Mouse (Mus musculus) heart, embryonic 13.5 days (tissue): ENCODE measurements around the gene Kcnj15. TPM values are rescaled to one million over a fixed set of nuclear protein-coding genes. Genes with fewer than 3 reads are reported as not detected.

Experiments used
- ATAC-seq: fragments of 200-750 bp; cut with Nextera tagmentation; 2 replicates; pipeline ENCODE4 v1.8.0; 2017; ENCODE audit warnings: moderate TSS enrichment; ENCODE audit not compliant: insufficient number of reproducible peaks, low FRiP score, low TSS enrichment; ENCODE audit errors: extremely low read depth
- H3K27ac ChIP-seq: fragments of 300-500 bp; sonication (generic); replicated peaks from 2 replicates; pipeline ENCODE4 v1.5.1; 2015; ENCODE audit warnings: moderate library complexity, mild to moderate bottlenecking, inconsistent platforms
- H3K27me3 ChIP-seq: fragments of 300-500 bp; sonication (generic); replicated peaks from 2 replicates; pipeline ENCODE4 v1.6.1; 2015; ENCODE audit warnings: mild to moderate bottlenecking, inconsistent platforms
- H3K36me3 ChIP-seq: fragments of 300-500 bp; sonication (generic); 2 replicates; pipeline ENCODE4 v1.6.1; 2015; ENCODE audit warnings: mild to moderate bottlenecking, inconsistent platforms
- H3K4me1 ChIP-seq: fragments of 300-500 bp; sonication (generic); 2 replicates; pipeline ENCODE4 v1.6.1; 2015; ENCODE audit warnings: inconsistent platforms
- H3K4me2 ChIP-seq: fragments of 300-500 bp; sonication (generic); 2 replicates; pipeline ENCODE4 v1.6.1; 2015; ENCODE audit warnings: inconsistent platforms, mild to moderate bottlenecking, moderate library complexity
- H3K4me3 ChIP-seq: fragments of 300-500 bp; sonication (generic); 2 replicates; pipeline ENCODE4 v1.5.1; 2015; ENCODE audit warnings: moderate library complexity, mild to moderate bottlenecking, inconsistent platforms
- H3K9ac ChIP-seq: fragments of 300-500 bp; sonication (generic); 2 replicates; pipeline ENCODE4 v1.6.1; 2015; ENCODE audit warnings: inconsistent platforms, mild to moderate bottlenecking, moderate library complexity
- H3K9me3 ChIP-seq: fragments of 300-500 bp; sonication (generic); 2 replicates; pipeline ENCODE4 v1.6.1; 2016; ENCODE audit warnings: inconsistent platforms
- WGBS: fragments of 180-500 bp; shearing (Covaris S2); methylation state at CpG from one replicate; pipeline ENCODE4 v1.1.7; 2015; ENCODE audit warnings: mixed read lengths; 5-methylcytosine and 5-hydroxymethylcytosine counted together
- polyA plus RNA-seq: library from polyadenylated mRNA; unstranded; fragments of >200 nt; fragmentation: Nextera tagmentation; extraction: Ambion mirVana; gene quantifications from 2 replicates; pipeline ENCODE4 v1.2.1, GENCODE M21; 2015

The Kcnj15 gene
- polyA plus RNA-seq: 0.80 and 2.0 TPM in 2 replicates

DNA sequence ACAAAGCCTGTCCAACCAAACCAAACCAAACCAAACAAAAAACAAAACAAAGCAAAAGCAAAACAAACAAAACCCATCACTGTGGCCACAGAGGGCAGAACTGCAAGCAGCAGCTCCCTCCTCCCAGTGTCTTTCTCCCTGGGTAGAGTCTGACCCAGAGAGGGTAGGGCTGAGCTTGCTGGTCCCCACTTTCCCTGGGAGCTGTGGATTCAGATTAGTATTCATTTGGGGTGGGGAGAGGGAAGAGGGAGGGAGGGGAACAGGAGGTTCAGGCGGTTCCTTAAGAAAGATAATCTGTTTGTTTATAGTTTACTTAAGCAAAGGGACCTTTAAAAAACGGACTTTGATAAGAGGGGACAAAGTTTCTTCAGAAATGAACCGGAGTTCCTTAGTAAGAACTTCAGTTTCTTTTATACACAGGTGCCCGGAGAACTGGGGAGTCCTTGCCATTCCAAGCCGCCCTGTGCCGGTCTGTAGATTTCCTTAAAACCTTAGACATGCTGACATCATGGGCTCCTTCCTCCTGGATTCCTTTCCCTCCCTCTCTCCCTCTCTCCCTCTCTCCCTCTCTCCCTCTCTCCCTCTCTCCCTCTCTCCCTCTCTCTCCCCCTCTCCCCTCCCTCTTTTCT, at the start of gene Kcnj15:
Kcnj15 (plus strand) TSS at position 293 of the 629 bp plus-strand sequence.
- H3K4me2 ChIP-seq: no peak within 1 kb of the TSS
- H3K4me1 ChIP-seq: 0 out of 2 replicates have a peak, but pooled peaks cover 3% of the 10 kb centered on the region
- peaks cover 14% of the 10 kb centered on the region for H3K27me3 ChIP-seq
- H3K36me3 ChIP-seq: no peaks in the 10 kb centered on the region
- ATAC-seq: no peak
- H3K27ac ChIP-seq: no peak within 1 kb of the TSS
- H3K9ac ChIP-seq: no peak within 1 kb of the TSS
- no peaks in the 10 kb centered on the region for H3K9me3 ChIP-seq
- 14% methylated on average over 6 of the region's 6 CpGs for WGBS
- H3K4me3 ChIP-seq: no peak within 1 kb of the TSS

DNA sequence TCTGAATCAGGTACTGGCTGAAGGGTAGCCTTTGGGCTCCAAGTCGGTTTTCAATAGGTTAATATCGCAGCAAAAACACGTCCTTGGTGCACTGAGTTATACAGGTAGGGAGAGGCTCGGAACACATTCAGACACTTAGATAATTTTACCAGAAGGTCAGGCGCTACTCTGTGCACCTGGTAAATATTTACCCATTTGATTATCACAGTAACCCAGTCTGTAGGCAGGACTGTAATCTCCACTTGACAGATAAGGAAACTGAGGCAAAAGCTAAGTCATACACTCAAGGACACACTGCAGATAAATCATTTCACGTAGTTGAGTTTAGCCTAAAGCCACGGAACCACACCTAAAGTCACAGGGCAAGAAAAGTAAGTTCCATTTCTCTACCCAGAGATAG, 49.1 kb upstream of the Kcnj15 start:
- H3K9ac ChIP-seq: no peak overlapping the region
- 70% methylated on average over 7 of the region's 7 CpGs for WGBS
- no peak overlapping the region for H3K4me3 ChIP-seq

DNA sequence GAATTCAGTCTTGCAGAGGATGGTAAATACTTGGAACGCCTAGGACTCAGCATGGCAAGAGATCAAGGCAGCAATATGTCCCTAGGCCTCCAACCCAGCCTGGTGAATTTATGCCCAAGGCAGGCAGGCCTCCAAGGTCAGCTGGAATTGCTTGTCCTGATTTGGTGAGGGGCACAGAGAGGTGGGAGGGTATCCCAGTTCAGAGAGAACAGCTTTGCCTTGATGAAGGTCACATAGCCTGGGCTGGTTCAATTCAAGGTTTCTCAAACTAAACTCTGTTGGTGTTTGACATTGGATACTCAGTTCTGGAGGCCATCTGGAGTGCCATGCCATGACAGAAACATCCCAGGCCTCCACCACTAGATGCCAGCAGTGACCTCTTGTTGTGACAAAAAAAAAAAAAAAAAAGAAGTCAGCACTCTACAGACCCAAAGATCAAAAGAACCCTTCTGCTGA, 48.3 kb upstream of the Kcnj15 start:
- H3K27ac ChIP-seq: no peak overlapping the region
- H3K4me3 ChIP-seq: no peak overlapping the region
- H3K36me3 ChIP-seq: no peaks in the 10 kb centered on the region
- H3K27me3 ChIP-seq: no peaks in the 10 kb centered on the region
- H3K4me1 ChIP-seq: peaks cover 2% of the 10 kb centered on the region; the same call in 1 of the 2 replicates
- no peak for ATAC-seq
- no peak overlapping the region for H3K9ac ChIP-seq
- 35% methylated on average over 1 of the region's 1 CpGs for WGBS
- no peak overlapping the region for H3K4me2 ChIP-seq
- H3K9me3 ChIP-seq: no peaks in the 10 kb centered on the region

More for the DNA sequence above, 49.1 kb upstream of the Kcnj15 start:
- H3K27ac ChIP-seq: no peak overlapping the region
- H3K4me1 ChIP-seq: peaks cover 2% of the 10 kb centered on the region; the same call in 1 of the 2 replicates
- no peaks in the 10 kb centered on the region for H3K9me3 ChIP-seq
- no peak overlapping the region for H3K4me2 ChIP-seq
- no peaks in the 10 kb centered on the region for H3K27me3 ChIP-seq
- H3K36me3 ChIP-seq: no peaks in the 10 kb centered on the region
- ATAC-seq: no peak

DNA sequence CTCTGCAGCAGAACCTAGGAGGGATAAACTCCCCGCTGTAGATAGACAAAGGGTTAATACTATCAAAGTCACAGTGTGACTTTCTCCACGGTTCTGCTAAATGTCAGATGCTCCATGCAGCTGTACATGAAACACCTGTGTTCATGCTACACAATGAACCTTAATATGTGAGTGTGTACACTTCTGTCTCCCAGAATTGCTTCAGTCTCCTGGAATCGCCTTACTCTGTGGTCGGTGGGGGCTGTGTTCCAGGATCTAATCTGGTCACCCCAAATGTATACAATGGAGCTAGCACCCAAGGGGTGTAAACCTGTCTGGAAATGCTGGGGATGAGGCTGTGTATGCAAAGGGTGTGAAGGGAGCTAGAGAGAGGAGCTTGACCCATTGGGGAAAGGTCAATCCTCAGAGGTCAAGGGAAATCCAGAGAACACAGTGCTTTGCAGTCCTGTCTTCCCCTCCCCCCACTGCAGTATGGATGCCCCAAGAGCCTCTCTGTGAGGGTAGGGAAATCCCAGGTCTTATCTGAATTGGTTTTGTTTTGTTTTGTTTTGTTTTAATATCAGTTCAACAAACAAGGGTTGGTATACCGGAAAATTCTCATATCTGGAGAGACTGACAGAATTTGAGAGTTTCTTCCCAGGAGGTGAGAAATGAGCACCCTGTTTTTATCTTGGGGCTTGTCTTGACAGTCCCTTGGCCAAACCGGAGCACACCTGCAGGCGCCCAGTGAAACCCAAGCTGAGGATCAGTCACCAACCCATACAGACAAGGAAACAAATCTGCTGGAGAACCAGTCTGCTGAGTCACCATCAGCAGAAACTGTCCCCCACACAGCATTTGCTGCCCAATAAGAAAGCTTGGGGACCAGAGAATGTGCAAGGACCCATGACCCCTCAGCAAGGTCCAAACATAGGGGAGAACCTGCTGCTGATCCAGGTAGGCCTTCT, 42.8 kb upstream of the Kcnj15 start:
- no peaks in the 10 kb centered on the region for H3K4me1 ChIP-seq
- H3K9me3 ChIP-seq: no peaks in the 10 kb centered on the region
- H3K4me3 ChIP-seq: no peak overlapping the region
- 55% methylated on average over 7 of the region's 7 CpGs for WGBS
- no peaks in the 10 kb centered on the region for H3K27me3 ChIP-seq
- H3K36me3 ChIP-seq: no peaks in the 10 kb centered on the region
- H3K27ac ChIP-seq: no peak overlapping the region
- ATAC-seq: no peak
- H3K4me2 ChIP-seq: no peak overlapping the region
- no peak overlapping the region for H3K9ac ChIP-seq

DNA sequence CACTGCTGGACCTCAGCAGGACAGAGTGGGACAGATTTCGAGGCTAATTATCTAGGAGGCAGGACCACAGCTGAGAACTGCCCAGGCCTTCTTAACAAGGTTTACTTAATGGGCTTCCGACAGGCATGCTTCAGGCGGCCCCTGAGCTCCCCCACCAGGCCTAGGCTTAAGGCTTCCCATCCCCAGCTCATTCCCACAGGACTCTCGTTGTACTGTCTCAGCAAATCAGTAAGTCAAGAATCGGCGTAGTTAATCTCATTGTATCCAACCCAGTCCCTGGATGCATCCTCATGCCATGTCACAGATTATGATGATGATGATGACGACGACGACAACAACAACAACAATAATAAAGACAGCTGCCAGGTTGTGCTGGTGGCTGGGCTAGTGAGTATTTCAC, 41.6 kb upstream of the Kcnj15 start:
- H3K36me3 ChIP-seq: no peaks in the 10 kb centered on the region
- no peak overlapping the region for H3K27ac ChIP-seq
- H3K4me1 ChIP-seq: no peaks in the 10 kb centered on the region
- no peak overlapping the region for H3K4me2 ChIP-seq
- no peak overlapping the region for H3K9ac ChIP-seq
- no peak for ATAC-seq
- no peak overlapping the region for H3K4me3 ChIP-seq
- 68% methylated on average over 9 of the region's 9 CpGs for WGBS
- H3K27me3 ChIP-seq: no peaks in the 10 kb centered on the region
- no peaks in the 10 kb centered on the region for H3K9me3 ChIP-seq

- no peaks in the 10 kb centered on the region for H3K27me3 ChIP-seq
- H3K9ac ChIP-seq: no peak overlapping the region
- no peak overlapping the region for H3K27ac ChIP-seq
- WGBS: 77% methylated on average over 7 of the region's 7 CpGs
- H3K4me1 ChIP-seq: no peaks in the 10 kb centered on the region
- no peaks in the 10 kb centered on the region for H3K36me3 ChIP-seq
- no peak overlapping the region for H3K4me3 ChIP-seq
- H3K4me2 ChIP-seq: no peak overlapping the region
- no peaks in the 10 kb centered on the region for H3K9me3 ChIP-seq
- ATAC-seq: no peak
Observed at GRCm38 (mm10) chr16:95216346-95216745, 41.0 kb upstream of the Kcnj15 start.

GRCm38 (mm10) chr16:95216824-95217223, 40.5 kb upstream of the Kcnj15 start:
- 79% methylated on average over 5 of the region's 5 CpGs for WGBS

DNA sequence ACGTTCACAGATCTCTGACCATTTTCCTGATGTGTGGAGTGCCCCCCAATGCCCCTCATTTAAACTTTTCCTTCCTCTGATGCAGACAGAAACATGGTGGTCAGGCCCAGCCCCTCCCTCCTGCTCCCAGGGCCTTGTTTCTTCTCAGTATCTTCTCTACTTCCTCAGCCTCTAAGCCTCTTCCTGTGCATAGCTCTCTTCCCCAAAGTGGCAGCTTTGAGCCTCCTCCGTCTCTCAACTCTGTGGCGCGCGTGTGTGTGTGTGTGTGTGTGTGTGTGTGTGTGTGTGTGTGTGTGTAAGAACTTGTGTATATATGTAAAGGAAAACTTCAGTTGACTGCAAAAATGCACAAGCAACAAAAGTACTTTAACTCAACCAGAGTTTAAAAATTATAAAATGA, 38.6 kb upstream of the Kcnj15 start:
- H3K9ac ChIP-seq: no peak overlapping the region
- no peak for ATAC-seq
- H3K27me3 ChIP-seq: no peaks in the 10 kb centered on the region
- no peak overlapping the region for H3K27ac ChIP-seq
- H3K4me1 ChIP-seq: no peaks in the 10 kb centered on the region
- 54% methylated on average over 5 of the region's 5 CpGs for WGBS
- no peak overlapping the region for H3K4me3 ChIP-seq
- H3K9me3 ChIP-seq: no peaks in the 10 kb centered on the region
- no peaks in the 10 kb centered on the region for H3K36me3 ChIP-seq
- no peak overlapping the region for H3K4me2 ChIP-seq

More at GRCm38 (mm10) chr16:95216824-95217223, 40.5 kb upstream of the Kcnj15 start:
- H3K4me3 ChIP-seq: no peak overlapping the region
- H3K36me3 ChIP-seq: no peaks in the 10 kb centered on the region
- no peak overlapping the region for H3K9ac ChIP-seq
- no peak for ATAC-seq
- no peak overlapping the region for H3K4me2 ChIP-seq
- no peaks in the 10 kb centered on the region for H3K9me3 ChIP-seq
- H3K27me3 ChIP-seq: no peaks in the 10 kb centered on the region
- no peak overlapping the region for H3K27ac ChIP-seq
- no peaks in the 10 kb centered on the region for H3K4me1 ChIP-seq

DNA sequence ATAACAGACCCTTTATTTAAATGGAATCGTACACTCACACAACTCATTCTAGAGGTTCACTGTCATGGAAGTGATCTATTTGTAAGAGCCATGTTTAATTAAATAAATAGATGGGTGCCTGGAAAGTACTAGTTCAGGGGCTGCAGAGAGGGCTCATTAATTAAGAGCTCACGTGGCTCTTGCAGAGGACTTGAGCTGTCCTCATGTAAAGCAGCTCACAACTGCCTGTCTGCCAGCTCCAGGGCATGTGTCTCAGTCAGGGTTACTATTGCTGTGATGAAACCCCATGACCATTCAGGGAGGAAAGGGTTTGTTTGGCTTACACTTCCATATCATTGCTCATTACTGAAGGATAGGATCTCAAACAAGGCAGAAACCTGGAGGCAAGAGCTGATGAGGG, 37.9 kb upstream of the Kcnj15 start:
- H3K36me3 ChIP-seq: no peaks in the 10 kb centered on the region
- H3K9ac ChIP-seq: no peak overlapping the region
- H3K4me3 ChIP-seq: no peak overlapping the region
- H3K27ac ChIP-seq: no peak overlapping the region
- H3K4me1 ChIP-seq: no peaks in the 10 kb centered on the region
- H3K4me2 ChIP-seq: no peak overlapping the region
- no peak for ATAC-seq
- H3K27me3 ChIP-seq: no peaks in the 10 kb centered on the region
- 72% methylated on average over 2 of the region's 2 CpGs for WGBS
- H3K9me3 ChIP-seq: no peaks in the 10 kb centered on the region

DNA sequence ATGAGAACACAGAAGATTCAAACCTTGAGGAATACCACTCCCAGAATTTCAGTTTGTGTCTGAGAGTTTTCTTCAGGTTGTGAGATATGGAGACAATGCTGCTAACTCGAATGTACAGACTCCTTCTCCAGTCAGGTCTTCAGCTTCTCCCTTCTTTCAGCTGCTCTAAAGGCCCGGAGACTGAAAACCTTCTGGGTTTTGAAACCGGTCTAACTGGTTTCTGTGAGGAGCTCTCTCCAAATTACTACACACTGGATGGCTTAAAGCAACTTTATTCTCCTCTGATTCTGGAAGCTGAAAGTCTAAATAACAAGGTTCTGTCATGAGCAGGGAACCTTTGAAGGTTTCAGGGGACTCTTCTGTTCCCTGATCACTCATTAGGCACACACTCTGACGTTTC, 36.3 kb upstream of the Kcnj15 start:
- H3K4me3 ChIP-seq: no peak overlapping the region
- H3K27ac ChIP-seq: no peak overlapping the region
- H3K27me3 ChIP-seq: no peaks in the 10 kb centered on the region
- H3K9me3 ChIP-seq: no peaks in the 10 kb centered on the region
- H3K36me3 ChIP-seq: no peaks in the 10 kb centered on the region
- H3K4me1 ChIP-seq: no peaks in the 10 kb centered on the region
- no peak overlapping the region for H3K9ac ChIP-seq
- H3K4me2 ChIP-seq: no peak overlapping the region
- no peak for ATAC-seq
- 59% methylated on average over 4 of the region's 4 CpGs for WGBS

GRCm38 (mm10) chr16:95222026-95222718, 35.2 kb upstream of the Kcnj15 start:
- no peaks in the 10 kb centered on the region for H3K27me3 ChIP-seq
- no peaks in the 10 kb centered on the region for H3K9me3 ChIP-seq
- WGBS: 44% methylated on average over 7 of the region's 7 CpGs
- no peaks in the 10 kb centered on the region for H3K4me1 ChIP-seq
- H3K9ac ChIP-seq: no peak overlapping the region
- H3K27ac ChIP-seq: no peak overlapping the region
- H3K4me2 ChIP-seq: no peak overlapping the region
- H3K36me3 ChIP-seq: no peaks in the 10 kb centered on the region
- H3K4me3 ChIP-seq: no peak overlapping the region
- no peak for ATAC-seq
